Mouse (Mus musculus): ENCODE measurements around the gene G0s2.

Gene G0s2

DNA sequence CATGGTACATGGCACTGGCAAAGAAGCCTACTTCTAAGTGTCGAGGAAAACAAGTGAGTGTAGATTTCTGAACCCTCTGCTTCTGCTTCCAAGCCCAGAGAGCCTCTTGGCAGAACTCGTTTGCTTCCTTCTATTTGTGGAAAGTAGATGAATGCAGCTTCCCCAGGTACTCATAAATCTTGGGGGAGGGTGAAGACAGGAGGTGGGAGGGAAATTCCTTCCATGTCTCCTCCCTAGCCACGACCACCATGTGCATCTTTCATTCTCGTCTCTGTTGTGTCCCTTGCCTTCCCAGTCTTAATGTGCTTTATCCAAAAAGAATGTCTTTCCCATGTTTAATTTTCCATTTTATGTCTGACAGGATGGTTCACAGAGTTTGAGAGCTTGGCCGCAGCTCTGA is 20.4 kb downstream of the G0s2 start:
- DNase-seq = no peak

DNA sequence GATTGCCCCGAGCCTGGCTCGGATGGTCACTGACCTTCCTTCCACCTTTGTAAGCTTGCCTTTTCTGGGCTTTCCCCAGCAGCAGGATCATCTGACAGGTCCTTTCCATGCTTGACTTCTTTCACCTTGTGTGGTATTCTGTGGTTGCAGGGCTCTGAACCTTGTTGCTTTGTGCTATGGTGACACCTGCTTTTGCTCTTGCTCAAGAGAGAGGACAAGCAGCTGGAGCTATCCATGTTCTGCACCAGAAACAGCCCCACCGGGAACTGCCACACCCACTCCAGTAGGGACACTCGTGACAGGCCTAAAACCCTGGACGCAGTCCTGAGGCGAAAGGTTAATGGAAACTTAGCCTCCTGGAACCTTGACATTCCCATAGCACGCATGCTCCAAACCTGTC is 21.6 kb downstream of the G0s2 start:
- DNase-seq = no peak

DNA sequence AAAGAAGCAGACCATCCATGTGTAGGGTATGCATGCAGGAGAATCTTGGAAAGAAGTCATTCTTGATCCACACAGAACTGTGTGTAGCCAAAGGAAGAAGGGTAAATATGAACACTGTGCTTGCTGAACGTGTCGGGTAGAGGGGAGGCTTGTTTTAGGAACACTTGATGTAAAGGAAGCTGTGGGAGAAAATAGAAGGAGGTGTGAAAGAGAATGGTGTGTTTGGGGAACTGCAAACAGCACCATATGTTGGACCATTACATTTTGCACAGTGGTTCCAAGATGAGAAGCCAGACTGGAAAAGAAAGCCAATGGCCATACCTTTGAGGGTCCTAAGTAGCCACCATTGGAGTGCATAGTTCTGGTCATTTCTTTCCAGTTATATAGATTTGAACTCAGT is 23.0 kb downstream of the G0s2 start:
- DNase-seq = no peak

DNA sequence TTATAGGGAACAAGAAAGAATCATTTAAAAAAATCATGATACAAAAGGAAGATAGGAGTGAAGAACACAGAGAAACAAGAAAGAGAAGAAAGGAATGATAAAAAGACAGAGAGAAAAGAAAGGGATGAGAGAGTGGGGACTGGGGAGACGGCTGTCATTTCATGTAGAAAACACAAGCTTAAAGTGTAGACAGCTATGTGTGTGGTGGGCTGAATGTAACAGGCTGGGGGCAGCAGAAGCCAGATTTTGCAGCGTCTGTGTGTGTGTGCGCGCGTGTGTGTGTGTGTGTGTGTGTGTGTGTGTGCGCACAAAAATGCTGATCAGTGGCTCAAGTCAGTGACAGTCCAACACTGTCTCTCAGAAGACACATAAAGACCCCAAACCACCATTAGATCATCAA is 28.8 kb downstream of the G0s2 start:
- DNase-seq = no peak

DNA sequence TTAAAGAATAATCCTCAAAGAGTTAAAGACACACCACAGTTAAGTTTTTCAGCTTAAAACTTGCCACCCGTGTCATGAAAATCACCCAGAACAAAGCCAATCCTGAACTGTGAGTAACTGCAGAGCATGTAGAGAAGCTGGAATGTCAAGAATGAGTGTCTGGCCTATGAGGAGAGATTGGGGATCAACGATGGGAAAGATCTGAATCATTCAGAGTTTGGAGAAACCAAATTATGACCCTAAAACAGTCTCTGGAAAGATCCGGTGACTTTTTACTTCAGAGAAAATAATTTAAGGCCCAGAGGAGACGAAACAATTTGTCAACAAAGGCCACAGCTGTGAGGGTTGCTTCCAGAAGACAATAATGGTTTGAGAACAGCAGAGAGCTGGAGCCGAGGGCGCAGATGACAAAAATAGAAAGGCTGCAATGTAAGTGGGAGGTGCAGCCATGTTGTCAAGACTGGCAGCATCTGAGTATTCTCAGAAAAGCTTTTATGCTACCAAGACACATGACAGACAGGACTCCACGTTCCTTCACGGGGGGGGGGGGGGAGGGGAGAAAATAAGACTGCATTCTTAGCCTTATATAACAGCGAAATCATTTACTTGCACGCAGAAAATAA is 29.3 kb downstream of the G0s2 start:
- DNase-seq = no peak

DNA sequence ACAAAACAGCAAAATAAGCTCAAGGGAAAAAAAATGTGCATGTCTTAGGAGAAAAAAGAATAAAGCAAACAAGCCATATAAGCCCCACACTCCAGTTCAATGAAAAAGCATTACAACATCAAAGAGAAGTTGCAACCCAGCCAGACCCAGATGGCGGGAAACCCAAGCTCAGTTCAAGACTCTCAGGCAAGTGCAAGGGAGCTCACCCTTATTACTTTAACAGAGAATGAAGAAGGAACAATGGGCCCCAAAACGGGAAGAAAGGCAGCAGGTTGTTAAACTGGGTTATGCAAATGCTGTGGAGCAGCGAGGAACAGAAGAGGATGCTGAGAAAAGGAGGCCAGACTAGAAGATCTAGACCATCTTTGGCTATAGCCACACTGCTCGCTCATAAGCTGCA is 30.2 kb downstream of the G0s2 start:
- DNase-seq = no peak

DNA sequence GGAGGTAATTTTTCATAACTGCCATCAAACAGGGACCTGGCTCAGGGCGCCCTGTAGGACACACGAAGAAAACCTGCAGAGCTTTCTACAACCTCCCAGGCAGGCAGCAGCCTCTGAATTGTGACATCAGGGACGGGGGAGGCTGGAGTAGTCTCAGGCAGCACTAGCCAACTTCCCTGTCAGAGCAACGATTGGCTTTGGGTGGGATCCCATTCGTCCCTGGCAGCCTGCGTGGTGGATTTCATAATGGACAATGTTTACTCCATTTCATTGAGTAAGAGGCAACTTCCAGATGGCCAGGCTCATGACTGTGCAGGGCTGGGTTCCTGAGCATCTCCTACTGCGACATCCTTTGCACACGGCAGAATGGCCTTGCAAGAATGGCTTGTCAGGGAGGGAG is 30.8 kb downstream of the G0s2 start:
- DNase-seq = peak in 1 of 2 experiments; percentile 25

DNA sequence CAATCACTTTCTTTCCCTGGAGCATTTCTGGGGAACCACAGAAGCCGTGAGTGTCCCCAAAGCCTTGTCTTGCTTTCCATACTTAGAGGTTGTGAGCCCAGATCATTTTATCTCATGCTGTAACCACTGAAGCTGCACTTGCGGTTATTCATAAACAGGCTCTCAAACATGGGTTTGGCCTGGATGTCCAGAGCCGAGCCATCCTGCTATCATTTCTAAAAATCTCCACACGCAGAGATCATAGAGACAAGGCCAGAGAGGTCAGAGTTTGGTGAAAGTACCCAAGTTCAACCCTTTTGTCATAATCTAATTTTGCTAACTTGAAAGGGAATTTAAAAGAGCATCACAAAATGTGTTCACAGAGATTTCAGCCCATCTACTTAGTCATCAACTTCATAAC is 31.6 kb downstream of the G0s2 start:
- DNase-seq = no peak

DNA sequence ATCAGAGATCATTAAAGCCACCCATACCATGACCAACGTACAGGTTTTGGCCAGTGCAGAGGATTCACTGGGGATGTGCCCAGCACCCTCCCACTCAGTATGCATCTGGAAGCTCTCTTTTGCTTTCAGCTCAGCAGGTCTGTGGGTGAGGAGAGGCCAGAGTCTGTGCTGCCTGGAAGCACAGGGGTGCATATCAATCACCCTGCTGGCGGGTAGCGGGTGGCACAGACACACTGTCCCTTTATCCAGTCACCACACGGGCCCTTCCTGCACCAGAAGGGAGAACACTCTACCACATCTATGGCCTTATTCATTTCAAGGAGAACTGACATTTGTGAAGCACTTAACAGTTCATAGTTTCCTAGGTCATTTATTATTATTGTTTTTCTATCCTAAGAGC is 34.6 kb downstream of the G0s2 start:
- no peak for DNase-seq

DNA sequence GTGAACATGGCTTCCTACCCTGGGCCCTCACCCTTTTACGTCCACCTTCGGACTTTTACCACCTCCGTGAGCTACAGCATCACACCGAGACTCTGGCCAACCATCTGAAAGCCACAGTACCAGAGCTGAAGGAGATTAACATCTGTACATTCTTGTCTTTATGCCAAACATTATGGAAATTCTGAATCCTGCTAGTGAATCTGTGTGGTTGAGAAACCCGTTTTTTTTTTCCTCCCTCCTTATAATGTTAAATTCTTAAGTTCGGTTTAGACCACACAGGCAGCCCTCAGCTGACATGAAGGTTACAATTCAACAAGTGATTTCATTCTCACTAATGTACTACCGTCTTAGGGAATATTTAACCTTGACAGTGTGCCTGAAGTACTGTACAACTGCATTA is 38.1 kb downstream of the G0s2 start:
- no peak for DNase-seq

DNA sequence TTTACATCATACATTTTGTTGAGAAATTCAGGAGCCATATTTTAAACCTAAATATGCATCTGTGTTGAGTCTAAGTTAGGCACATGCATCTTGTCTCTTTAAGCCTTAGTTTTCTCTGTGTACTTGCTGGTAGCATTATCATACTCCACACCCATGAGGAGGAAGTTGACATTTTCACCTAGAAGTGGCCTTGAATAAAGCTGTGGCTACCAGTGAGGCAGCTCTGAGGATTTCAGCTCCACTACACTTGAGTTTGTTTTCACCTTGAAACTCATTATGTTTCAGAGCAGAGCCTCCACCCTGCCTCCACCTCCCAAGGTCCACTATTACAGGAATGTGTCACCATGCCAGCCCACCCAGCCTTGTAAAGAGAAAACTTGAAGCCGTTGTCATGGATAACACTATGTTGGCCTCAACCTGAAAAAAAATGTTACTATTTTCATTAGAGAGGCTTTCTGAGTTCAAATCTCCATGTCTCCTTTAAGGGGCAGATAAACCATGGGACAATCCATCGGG is 38.8 kb downstream of the G0s2 start:
- no peak for DNase-seq

DNA sequence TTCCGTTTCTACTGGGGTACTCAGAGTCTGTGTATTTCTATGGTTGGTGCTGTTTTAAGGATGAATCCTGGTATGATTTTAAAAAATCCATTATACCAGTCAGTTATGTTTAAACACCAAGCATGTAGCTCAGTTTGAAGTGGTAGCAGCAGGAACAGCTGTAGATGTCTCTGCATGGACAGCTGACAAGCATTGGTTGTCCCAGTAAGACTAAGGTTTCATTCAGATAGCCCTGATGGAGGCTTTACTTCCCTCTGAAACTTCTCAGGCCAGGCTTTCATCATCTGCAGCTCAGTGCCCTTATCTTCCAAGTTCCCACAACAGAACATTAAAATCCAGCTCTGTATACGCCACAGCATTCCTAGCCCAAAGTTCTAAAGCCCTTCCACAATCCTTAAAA is 40.3 kb downstream of the G0s2 start:
- DNase-seq = no peak

DNA sequence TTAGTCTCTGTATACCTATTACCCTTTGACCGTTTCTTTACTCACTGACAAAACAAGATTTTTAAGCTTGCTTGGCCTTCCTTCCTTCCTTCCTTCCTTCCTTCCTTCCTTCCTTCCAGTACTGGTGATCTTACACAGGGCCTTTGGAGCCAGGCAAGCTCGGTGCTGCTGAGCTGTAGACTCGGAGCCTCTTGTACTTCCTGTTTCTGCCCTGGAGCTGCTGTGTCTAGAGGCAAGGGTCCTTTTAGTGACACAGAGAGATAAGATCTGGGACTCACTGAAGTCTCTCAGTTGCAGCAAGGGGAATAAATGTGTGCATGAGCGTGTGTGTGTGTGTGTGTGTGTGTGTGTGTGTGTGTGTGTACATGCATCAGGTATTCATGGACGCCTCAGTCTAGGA is 42.1 kb downstream of the G0s2 start:
- no peak for DNase-seq

DNA sequence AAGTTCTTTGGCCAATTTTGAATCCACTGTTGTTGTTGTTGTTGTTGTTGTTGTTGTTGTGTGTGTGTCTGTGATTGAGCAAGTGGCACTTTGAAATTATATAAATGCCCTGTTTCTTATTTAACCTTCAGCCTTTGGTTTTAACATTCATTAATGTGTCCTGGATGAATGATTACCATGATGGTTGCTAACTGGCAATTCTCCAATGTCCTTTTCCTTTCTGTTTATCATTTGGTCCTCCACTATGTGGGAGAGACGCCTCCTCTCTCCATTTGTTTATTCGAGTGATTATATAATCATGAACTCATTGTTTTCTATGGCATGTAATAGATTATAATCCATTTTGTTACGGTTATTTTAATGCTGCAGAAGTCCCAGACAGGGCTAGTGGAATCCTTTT is 42.5 kb downstream of the G0s2 start:
- no peak for DNase-seq

DNA sequence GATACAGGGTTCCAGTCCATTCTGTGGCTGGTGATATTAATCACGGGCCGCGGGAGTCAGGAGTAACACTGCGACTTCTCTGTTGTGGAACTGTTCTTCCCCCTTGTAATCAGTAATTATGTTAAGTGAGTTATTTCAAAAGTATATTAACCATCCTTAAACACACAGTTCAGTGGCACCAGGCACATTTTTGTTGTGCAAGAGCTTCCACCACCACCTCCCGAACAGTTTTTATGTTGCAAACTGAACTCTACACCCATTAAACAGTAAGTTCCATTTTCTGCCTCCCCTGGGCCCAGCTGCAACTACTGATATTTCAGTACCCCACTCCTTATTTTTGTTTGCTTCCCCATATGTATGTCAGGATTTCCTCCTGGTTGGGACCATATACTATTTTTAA is 43.4 kb downstream of the G0s2 start:
- DNase-seq = no peak

DNA sequence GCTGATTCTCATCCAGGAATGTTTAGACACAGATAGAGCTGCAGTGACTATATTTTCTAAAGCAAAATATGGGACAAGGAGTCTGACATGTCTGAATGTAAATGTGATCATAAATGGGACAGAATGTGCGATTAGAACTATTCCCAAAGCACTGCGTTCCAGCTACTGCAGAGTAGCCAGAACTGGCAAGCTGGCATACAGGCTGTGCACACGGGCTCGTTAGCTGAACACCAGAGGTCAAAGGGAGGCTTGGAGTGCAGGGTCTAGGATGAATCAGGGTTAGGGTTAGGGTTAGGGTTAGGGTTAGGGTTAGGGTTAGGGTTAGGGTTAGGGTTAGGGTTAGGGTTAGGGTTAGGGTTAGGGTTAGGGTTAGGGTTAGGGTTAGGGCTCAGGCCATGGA is 45.5 kb downstream of the G0s2 start:
- DNase-seq = no peak

DNA sequence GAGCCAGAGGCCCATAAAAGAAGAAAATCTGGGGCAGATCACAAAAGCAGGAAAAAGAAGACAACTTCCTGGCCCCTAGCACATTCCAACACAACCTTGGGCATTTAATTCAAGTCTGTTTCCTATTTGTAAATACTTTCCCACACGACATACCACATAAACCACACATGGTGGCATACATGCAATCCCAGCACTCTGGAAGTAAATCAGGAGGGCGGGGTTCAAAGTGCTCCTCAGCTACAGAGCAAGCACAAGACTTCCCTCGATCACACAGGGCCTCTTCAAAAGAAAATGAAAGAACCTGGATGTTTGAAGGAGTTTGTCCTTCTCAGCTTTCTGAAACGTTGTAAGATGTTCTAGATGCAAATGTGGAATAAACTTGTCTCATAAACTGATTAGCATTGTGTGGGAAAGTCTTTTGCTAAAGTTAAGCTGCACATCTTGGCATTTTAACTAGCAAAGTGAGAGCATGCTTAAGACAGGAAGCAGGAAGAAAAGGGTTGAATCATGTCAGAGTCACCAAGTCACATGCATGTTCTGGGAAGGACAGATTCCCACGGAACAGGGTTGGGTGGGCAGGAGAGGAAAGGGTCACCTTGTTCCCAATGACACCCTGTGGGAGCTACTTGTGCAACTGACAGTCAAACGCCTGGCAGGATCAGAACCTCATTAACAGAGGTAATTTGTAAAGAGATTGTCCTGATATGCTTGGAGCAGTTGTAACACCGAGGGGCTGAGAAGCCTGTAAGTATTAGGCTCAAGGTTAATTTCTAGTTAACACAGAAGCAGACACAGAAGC is 46.1 kb downstream of the G0s2 start:
- DNase-seq = no peak

DNA sequence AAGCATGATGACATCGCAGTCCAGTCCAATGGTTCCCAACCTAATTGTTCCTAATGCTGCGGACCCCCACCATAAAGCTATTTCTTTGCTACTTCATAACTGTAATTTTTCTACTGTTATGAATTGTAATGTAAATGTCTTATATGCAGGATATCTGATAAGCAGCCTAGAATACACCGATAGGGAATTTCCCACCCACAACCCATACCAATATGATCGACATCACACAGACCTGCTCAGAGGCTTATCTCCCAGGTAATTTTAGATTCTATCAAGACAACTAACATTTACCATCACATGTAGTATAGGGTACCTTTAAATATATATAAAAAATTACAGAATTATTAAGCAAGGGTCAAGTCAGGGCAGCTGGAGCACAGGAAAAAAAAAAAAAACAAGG is 46.9 kb downstream of the G0s2 start:
- no peak for DNase-seq

DNA sequence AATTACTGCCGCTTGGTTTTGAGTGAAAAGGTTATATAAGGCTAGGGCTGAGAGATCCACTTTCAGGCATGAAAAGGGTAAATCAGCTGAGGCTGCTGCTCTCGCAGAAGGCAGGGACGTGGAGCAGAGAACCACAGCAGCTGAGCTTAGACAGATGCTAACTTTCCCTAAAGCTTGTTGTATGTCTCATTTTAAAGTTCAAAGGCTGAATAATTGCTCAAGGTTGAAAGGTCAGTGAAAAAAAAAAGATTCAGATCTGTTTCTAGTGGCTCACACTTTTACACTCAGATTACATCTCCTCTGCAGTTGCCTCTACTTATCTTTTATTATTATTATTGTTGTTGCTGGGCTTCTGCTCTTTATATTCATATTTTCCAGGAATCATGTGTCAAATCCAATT is 47.5 kb downstream of the G0s2 start:
- DNase-seq = no peak

Data from thymus, adult 18-20 months (tissue).